Mouse (Mus musculus) forebrain, postnatal 0 days (tissue): ENCODE measurements around the gene Olfr1239. TPM values are rescaled to one million over a fixed set of nuclear protein-coding genes. Genes with fewer than 3 reads are reported as not detected.

Experiments used
- ATAC-seq: fragments of 200-750 bp; cut with Nextera tagmentation; 2 replicates; pipeline ENCODE4 v1.8.0; 2017; ENCODE audit warnings: mild to moderate bottlenecking, moderate library complexity
- DNase-seq: peaks from one replicate; pipeline ENCODE4 v3.0.0-alpha.2; 2015
- H3K27ac ChIP-seq: fragments of 300-500 bp; sonication (generic); 2 replicates; pipeline ENCODE4 v1.5.1; 2014; ENCODE audit warnings: low read depth, mild to moderate bottlenecking, antibody characterized with exemption, low read length, moderate library complexity, mixed read lengths
- H3K27me3 ChIP-seq: fragments of 300-500 bp; sonication (generic); 2 replicates; pipeline ENCODE4 v1.6.1; 2014; ENCODE audit warnings: mild to moderate bottlenecking, low read length, mixed read lengths; ENCODE audit not compliant: insufficient read depth
- H3K36me3 ChIP-seq: fragments of 300-500 bp; sonication (generic); 2 replicates; pipeline ENCODE4 v1.6.1; 2014; ENCODE audit warnings: mild to moderate bottlenecking, moderate library complexity; ENCODE audit not compliant: insufficient read depth
- H3K4me1 ChIP-seq: fragments of 300-500 bp; sonication (generic); 2 replicates; pipeline ENCODE4 v1.6.1; 2014; ENCODE audit warnings: antibody characterized with exemption; ENCODE audit not compliant: insufficient read depth
- H3K4me2 ChIP-seq: fragments of 300-500 bp; sonication (generic); 2 replicates; pipeline ENCODE4 v1.6.1; 2014; ENCODE audit warnings: low read depth, mild to moderate bottlenecking, moderate library complexity
- H3K4me3 ChIP-seq: fragments of 300-500 bp; sonication (generic); 2 replicates; pipeline ENCODE4 v1.5.1; 2014; ENCODE audit warnings: low read depth, low read length, mixed read lengths
- H3K9ac ChIP-seq: fragments of 300-500 bp; sonication (generic); 2 replicates; pipeline ENCODE4 v1.6.1; 2014; ENCODE audit warnings: mild to moderate bottlenecking
- H3K9me3 ChIP-seq: fragments of 300-500 bp; sonication (generic); 2 replicates; pipeline ENCODE4 v1.6.1; 2016; ENCODE audit warnings: low read length
- CTCF ChIP-seq: sonication (generic); IDR thresholded peaks from 2 replicates; pipeline ENCODE4 v1.5.1; 2016; ENCODE audit warnings: antibody characterized with exemption, control low read depth, low read depth
- WGBS: fragments of 180-500 bp; shearing (Covaris S2); extraction: QIAGEN DNeasy Blood & Tissue Kit; methylation state at CpG from one replicate; pipeline ENCODE4 v1.1.7; 2014; 5-methylcytosine and 5-hydroxymethylcytosine counted together
- polyA plus RNA-seq: library from polyadenylated mRNA; unstranded; fragments of >200 nt; fragmentation: Nextera tagmentation; extraction: Ambion mirVana; gene quantifications from 2 replicates; pipeline ENCODE4 v1.2.1, GENCODE M21; 2015
- total RNA-seq: library from RNA; depleted of rRNA; stranded (reverse); fragments of >200 nt; gene quantifications from 2 replicates; pipeline ENCODE4 v1.2.3, GENCODE M21; 2014; rRNA removed

Olfr1239 gene
- total RNA-seq (not detected in 2 replicates), polyA plus RNA-seq (not detected in 2 replicates)

DNA sequence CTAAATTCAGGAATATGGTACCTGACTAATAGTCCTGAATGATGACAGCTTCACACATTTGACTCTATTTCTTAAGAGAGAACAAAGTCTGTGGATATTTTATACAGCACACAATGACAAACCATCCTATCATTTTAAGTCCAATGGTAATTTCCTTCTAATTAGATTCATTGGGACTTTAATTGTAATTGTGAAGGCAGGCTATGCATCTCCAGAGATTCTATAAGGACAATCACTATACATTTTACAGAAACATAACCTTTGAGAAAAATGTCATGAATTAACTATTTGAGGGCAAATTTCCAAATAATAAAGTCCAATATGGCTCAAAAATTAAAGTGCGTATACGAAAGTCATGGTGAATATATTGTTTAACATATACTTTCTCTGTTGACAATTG, at the start of gene Olfr1239:
Olfr1239 (minus strand) TSS at position 101 of the 400 bp plus-strand sequence.
- H3K27me3 ChIP-seq: no peaks in the 10 kb centered on the region
- WGBS: 97% methylated on average over 2 of the region's 2 CpGs
- ATAC-seq (no peak), DNase-seq (no peak)
- H3K4me3 ChIP-seq: no peak within 1 kb of the TSS
- no peaks in the 10 kb centered on the region for H3K36me3 ChIP-seq
- no peaks in the 10 kb centered on the region for H3K9me3 ChIP-seq
- no peak within 1 kb of the TSS for H3K9ac ChIP-seq
- no peak within 1 kb of the TSS for H3K27ac ChIP-seq
- no peak within 1 kb of the TSS for H3K4me2 ChIP-seq
- no peak for TF ChIP-seq CTCF
- no peaks in the 10 kb centered on the region for H3K4me1 ChIP-seq

DNA sequence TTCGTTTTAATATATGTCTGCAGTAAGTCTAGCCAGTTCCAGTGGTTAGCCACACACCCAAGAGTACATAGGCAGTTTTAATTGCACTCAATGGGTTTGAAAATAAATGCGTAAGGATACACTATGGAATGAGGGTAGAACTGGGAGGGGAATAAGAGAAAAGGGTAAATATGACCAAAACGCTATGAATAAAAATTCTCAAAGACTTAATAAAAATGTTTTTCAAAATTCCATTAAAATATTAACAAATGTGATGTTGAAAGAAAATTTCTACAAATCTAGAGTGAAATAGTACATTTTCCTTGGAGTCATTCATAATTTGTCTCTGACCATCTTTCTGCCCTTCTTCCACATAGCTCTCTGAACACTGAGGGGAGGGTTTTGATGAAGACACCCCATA, 22.7 kb upstream of the Olfr1239 start, which contains the start of gene Olfr1240:
Olfr1240 (minus strand) TSS at position 101 of the 400 bp plus-strand sequence.
- no peak within 1 kb of the TSS for H3K4me3 ChIP-seq
- no peak within 1 kb of the TSS for H3K4me2 ChIP-seq
- H3K27ac ChIP-seq: no peak within 1 kb of the TSS
- H3K9ac ChIP-seq: no peak within 1 kb of the TSS
- H3K36me3 ChIP-seq: no peaks in the 10 kb centered on the region
- H3K27me3 ChIP-seq: no peaks in the 10 kb centered on the region
- TF ChIP-seq CTCF: no peak
- H3K4me1 ChIP-seq: no peaks in the 10 kb centered on the region
- DNase-seq (no peak), ATAC-seq (no peak)
- 90% methylated on average over 3 of the region's 3 CpGs for whole genome bisulfite sequencing
- H3K9me3 ChIP-seq: no peaks in the 10 kb centered on the region

DNA sequence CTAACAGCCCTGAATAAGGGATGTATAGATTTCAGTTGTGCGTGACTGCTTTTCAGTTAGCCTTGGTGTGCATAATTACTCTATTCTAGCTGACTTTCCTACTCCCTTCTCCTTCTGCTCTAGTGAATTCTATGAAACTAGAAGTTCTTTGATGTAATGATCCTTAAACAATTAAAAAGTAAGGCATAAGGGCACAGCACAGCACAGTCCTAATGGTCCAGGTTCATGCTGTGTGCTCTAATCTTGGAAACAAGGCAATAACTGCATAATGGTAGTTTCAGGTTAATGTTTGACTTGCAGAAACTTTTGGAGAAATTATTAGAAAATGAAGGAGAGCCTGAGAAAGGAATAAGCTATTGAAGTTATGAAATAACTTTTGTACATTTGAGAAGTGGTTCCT, 5.7 kb downstream of the Olfr1239 start:
- Histone ChIP-seq H3K9me3 (no peaks in the 10 kb centered on the region), H3K4me2 (no peak overlapping the region), H3K4me3 (no peak overlapping the region), H3K27me3 (no peaks in the 10 kb centered on the region), H3K4me1 (no peaks in the 10 kb centered on the region), H3K27ac (no peak overlapping the region), H3K9ac (no peak overlapping the region), H3K36me3 (no peaks in the 10 kb centered on the region)
- no peak for DNase-seq
- ATAC-seq: no peak
- 57% methylated on average over 1 of the region's 1 CpGs for WGBS
- no peak for TF ChIP-seq CTCF

DNA sequence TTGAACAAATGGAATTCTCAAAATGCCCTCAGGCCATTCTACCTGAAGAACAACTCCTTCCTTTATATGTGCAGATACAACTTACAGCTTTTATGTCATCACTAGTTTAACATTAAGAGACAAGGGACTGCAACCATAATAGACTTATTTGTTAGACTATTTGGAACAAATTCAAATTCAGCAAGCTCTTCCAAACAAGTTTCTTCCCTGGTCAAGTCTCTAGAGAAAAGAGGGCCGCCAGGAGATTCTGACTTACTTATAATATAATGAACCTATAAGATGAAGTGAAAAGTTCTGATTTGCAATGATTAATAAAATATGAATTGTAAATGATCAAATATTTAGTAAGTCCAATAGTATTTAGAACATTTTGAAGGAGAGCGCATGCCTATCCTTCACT, 10.6 kb downstream of the Olfr1239 start, which contains the start of gene Olfr1238:
Olfr1238 (minus strand) TSS at position 101 of the 400 bp plus-strand sequence.
- Histone ChIP-seq H3K27me3 (no peaks in the 10 kb centered on the region), H3K27ac (no peak within 1 kb of the TSS), H3K36me3 (no peaks in the 10 kb centered on the region), H3K4me2 (no peak within 1 kb of the TSS), H3K9ac (no peak within 1 kb of the TSS), H3K9me3 (no peaks in the 10 kb centered on the region), H3K4me1 (no peaks in the 10 kb centered on the region), H3K4me3 (no peak within 1 kb of the TSS)
- DNase-seq: no peak
- 91% methylated on average over 2 of the region's 2 CpGs for WGBS
- no peak for TF ChIP-seq CTCF
- no peak for ATAC-seq

DNA sequence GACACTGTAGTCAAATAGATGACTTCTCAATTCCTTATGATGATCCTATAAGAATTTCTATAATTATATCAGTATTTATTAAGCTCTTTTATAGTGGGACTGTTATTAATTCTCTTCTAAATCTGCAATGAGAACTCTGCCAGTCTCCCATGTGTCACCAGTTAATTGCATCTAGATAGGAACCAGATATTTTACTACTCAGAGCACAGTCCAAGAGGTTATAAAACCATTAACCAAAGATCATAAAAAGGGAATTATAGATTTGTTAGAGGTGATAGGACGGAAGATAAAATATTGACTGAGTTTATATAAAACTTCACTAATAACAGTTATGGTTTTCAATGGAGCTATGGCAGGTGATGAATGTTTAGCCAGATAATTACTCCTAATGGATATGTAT, 19.3 kb downstream of the Olfr1239 start:
- no peaks in the 10 kb centered on the region for H3K4me1 ChIP-seq
- no peak overlapping the region for H3K4me3 ChIP-seq
- DNase-seq (no peak), ATAC-seq (no peak)
- WGBS: 96% methylated on average over 1 of the region's 1 CpGs
- H3K9ac ChIP-seq: no peak overlapping the region
- no peaks in the 10 kb centered on the region for H3K36me3 ChIP-seq
- no peak overlapping the region for H3K27ac ChIP-seq
- no peak overlapping the region for H3K4me2 ChIP-seq
- no peaks in the 10 kb centered on the region for H3K27me3 ChIP-seq
- H3K9me3 ChIP-seq: no peaks in the 10 kb centered on the region
- no peak for TF ChIP-seq CTCF

Other genes with a start within 250 kb of the Olfr1239 start
- not detected in 2 replicates for gene Olfr1225, start 245.7 kb downstream of the Olfr1239 start, total RNA-seq
- not detected in 2 replicates for gene Olfr1225, start 245.7 kb downstream of the Olfr1239 start, polyA plus RNA-seq
- gene Olfr1226, start 220.4 kb downstream of the Olfr1239 start, total RNA-seq: not detected in 2 replicates
- gene Olfr1226, start 220.4 kb downstream of the Olfr1239 start, polyA plus RNA-seq: not detected in 2 replicates
- gene Olfr1228, start 166.3 kb downstream of the Olfr1239 start, total RNA-seq: not detected in 2 replicates
- gene Olfr1228, start 166.3 kb downstream of the Olfr1239 start, polyA plus RNA-seq: not detected in 2 replicates
- not detected in 2 replicates for gene Olfr1229, start 132.4 kb downstream of the Olfr1239 start, total RNA-seq
- not detected in 2 replicates for gene Olfr1229, start 132.4 kb downstream of the Olfr1239 start, polyA plus RNA-seq
- gene Olfr1230, start 123.1 kb downstream of the Olfr1239 start, total RNA-seq: not detected in 2 replicates
- gene Olfr1230, start 123.1 kb downstream of the Olfr1239 start, polyA plus RNA-seq: not detected in 2 replicates
- gene Olfr1231, start 113.3 kb downstream of the Olfr1239 start, total RNA-seq: not detected in 2 replicates
- not detected in 2 replicates for gene Olfr1231, start 113.3 kb downstream of the Olfr1239 start, polyA plus RNA-seq
- not detected in 2 replicates for gene Olfr1232, start 90.7 kb downstream of the Olfr1239 start, total RNA-seq
- not detected in 2 replicates for gene Olfr1232, start 90.7 kb downstream of the Olfr1239 start, polyA plus RNA-seq
- gene Olfr1233, start 78.0 kb downstream of the Olfr1239 start, total RNA-seq: not detected in 2 replicates
- gene Olfr1233, start 78.0 kb downstream of the Olfr1239 start, polyA plus RNA-seq: not detected in 2 replicates
- not detected in 2 replicates for gene Olfr1234, start 55.5 kb downstream of the Olfr1239 start, total RNA-seq
- gene Olfr1234, start 55.5 kb downstream of the Olfr1239 start, polyA plus RNA-seq: not detected in 2 replicates
- gene Olfr1238, start 10.7 kb downstream of the Olfr1239 start, total RNA-seq: not detected in 2 replicates
- not detected in 2 replicates for gene Olfr1238, start 10.7 kb downstream of the Olfr1239 start, polyA plus RNA-seq
- not detected in 2 replicates for gene Olfr1240, start 22.6 kb upstream of the Olfr1239 start, total RNA-seq
- not detected in 2 replicates for gene Olfr1240, start 22.6 kb upstream of the Olfr1239 start, polyA plus RNA-seq
- gene Olfr1241, start 66.7 kb upstream of the Olfr1239 start, total RNA-seq: not detected in 2 replicates
- not detected in 2 replicates for gene Olfr1241, start 66.7 kb upstream of the Olfr1239 start, polyA plus RNA-seq
- gene Olfr1242, start 77.9 kb upstream of the Olfr1239 start, total RNA-seq: not detected in 2 replicates
- not detected in 2 replicates for gene Olfr1242, start 77.9 kb upstream of the Olfr1239 start, polyA plus RNA-seq
- not detected in 2 replicates for gene Olfr1243, start 111.1 kb upstream of the Olfr1239 start, total RNA-seq
- gene Olfr1243, start 111.1 kb upstream of the Olfr1239 start, polyA plus RNA-seq: not detected in 2 replicates
- not detected in 2 replicates for gene Olfr1245, start 158.0 kb upstream of the Olfr1239 start, total RNA-seq
- gene Olfr1245, start 158.0 kb upstream of the Olfr1239 start, polyA plus RNA-seq: not detected in 2 replicates
- not detected in 2 replicates for gene Olfr1246, start 172.8 kb upstream of the Olfr1239 start, total RNA-seq
- gene Olfr1246, start 172.8 kb upstream of the Olfr1239 start, polyA plus RNA-seq: not detected in 2 replicates
- gene Olfr1247, start 193.7 kb upstream of the Olfr1239 start, total RNA-seq: not detected in 2 replicates
- gene Olfr1247, start 193.7 kb upstream of the Olfr1239 start, polyA plus RNA-seq: not detected in 2 replicates
- gene Olfr1248, start 197.8 kb upstream of the Olfr1239 start, total RNA-seq: not detected in 2 replicates
- not detected in 2 replicates for gene Olfr1248, start 197.8 kb upstream of the Olfr1239 start, polyA plus RNA-seq
- not detected in 2 replicates for gene Olfr1249, start 214.6 kb upstream of the Olfr1239 start, total RNA-seq
- gene Olfr1249, start 214.6 kb upstream of the Olfr1239 start, polyA plus RNA-seq: not detected in 2 replicates
- not detected in 2 replicates for gene Olfr1250, start 241.1 kb upstream of the Olfr1239 start, total RNA-seq
- not detected in 2 replicates for gene Olfr1250, start 241.1 kb upstream of the Olfr1239 start, polyA plus RNA-seq